Mouse (Mus musculus): Measurements from ENCODE around the gene Cdc6. TPM values are rescaled to one million over a fixed set of nuclear protein-coding genes. Genes with fewer than 3 reads are reported as not detected.

Gene Cdc6
- polyA plus RNA-seq, 1 experiment: 1.6 TPM

DNA sequence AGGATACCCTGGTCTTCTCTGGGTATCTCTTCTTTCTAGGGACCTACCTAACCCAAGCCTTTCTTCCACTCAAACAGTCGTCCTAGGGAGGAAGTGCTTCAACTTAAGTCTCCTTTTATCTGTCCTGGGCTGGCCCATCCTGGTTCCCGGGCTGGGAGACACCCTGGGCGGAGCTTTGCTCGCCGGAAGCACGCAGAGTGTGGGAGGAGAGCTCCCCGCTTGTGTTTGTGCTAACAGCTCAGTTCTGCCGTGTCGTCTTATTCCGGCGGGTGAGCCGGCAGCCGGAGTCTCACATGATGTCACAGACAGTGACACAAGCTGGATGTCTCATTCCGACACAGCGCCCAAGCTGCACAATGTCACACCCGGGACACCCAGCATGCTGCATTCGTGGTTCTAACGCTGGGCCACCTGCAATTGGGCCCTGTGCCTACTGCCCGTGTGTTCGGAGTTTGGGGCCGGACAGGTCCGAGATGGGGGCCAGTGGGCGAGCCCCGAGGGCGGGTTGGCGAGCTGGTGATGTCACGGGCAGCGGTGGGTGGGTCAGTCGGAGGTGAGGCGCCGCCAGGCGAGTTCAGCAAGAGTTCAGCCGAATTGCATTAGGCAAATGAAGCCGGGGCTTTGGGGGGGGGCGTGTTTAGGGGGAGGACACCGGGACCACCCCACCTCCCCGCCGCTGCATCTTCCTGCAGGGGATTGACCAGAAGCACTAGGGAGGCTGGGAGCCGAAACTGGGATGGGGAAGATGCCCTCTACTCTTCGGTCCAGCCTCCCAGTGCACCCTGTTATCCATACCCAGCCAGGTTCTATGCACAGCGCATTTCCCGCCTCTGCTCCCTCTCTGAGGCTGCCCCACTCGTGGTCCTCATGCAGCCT is 52.1 kb downstream of the Cdc6 start:
- DNase-seq (ENCODE audit: low read depth in 1 of 2, low spot score in 2 of 2): peak; percentile 71 to 72
- Histone ChIP-seq H3K27me3 (ENCODE audit: control insufficient read depth, insufficient read depth, low read length) (no peaks in the 10 kb centered on the region), H3K27ac (ENCODE audit: insufficient read depth, low read length) (peak overlapping the region; percentile 82), H3K36me3 (ENCODE audit: control insufficient read depth, insufficient read depth, low read length) (no peaks in the 10 kb centered on the region; the same call in 1 of the 2 replicates), H3K4me1 (ENCODE audit: control insufficient read depth, insufficient read depth, insufficient read length) (peaks cover 42% of the 10 kb centered on the region), H3K4me3 (ENCODE audit: extremely low read depth, insufficient read depth, insufficient read length) (peak overlapping the region; percentile 62)
- WGBS: under 1% methylated on average over 43 of the region's 43 CpGs
- TF ChIP-seq CTCF (IDR thresholded peaks at IDR 0.05; ENCODE audit: extremely low read depth, insufficient read depth, insufficient read length, insufficient replicate concordance): no peak
- TF ChIP-seq POLR2A (IDR thresholded peaks at IDR 0.05; ENCODE audit: low read depth, low read length): peak; percentile 38; the same call in 1 of the 2 replicates

DNA sequence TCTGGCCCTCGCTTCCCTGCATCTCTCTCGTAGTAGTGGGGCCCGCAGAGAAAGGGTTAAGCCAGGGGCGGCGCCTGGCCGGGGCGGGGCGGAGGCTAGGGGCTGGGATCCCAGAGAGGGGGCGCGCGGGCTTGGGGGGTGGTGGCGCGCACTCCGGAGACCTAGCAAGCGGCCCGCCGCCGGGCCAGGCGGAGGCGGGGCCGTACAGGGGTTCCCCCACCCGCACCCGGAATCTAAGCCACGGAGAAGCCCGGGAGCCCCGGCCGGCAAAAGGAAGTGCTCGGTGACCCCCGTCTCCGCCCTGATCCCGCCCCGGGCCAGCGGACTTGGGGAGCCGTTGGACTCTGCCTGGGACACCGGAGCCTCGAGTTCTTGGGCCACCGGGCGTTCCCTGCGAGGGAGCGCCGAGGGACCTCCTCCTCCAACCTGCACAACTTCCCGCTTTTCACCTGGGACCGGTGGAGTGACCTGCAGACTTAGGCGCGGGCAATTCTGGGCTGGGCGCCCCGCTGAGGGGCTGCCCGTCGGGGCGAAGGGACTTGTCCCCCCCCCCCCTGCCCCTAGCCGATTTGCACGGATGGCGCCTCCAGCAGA is 52.8 kb downstream of the Cdc6 start:
- Histone ChIP-seq H3K36me3 (ENCODE audit: control insufficient read depth, insufficient read depth, low read length) (no peaks in the 10 kb centered on the region; the same call in 1 of the 2 replicates), H3K27ac (ENCODE audit: insufficient read depth, low read length) (peak overlapping the region; percentile 63), H3K27me3 (ENCODE audit: control insufficient read depth, insufficient read depth, low read length) (no peaks in the 10 kb centered on the region), H3K4me1 (ENCODE audit: control insufficient read depth, insufficient read depth, insufficient read length) (peaks cover 40% of the 10 kb centered on the region), H3K4me3 (ENCODE audit: extremely low read depth, insufficient read depth, insufficient read length) (peak overlapping the region; percentile 62)
- TF ChIP-seq POLR2A (IDR thresholded peaks at IDR 0.05; ENCODE audit: low read depth, low read length) (no peak), CTCF (IDR thresholded peaks at IDR 0.05; ENCODE audit: extremely low read depth, insufficient read depth, insufficient read length, insufficient replicate concordance) (no peak)
- WGBS: under 1% methylated on average over 53 of the region's 53 CpGs
- peak in 1 of 2 experiments; percentile 59 for DNase-seq (ENCODE audit: low read depth in 1 of 2, low spot score in 2 of 2)

DNA sequence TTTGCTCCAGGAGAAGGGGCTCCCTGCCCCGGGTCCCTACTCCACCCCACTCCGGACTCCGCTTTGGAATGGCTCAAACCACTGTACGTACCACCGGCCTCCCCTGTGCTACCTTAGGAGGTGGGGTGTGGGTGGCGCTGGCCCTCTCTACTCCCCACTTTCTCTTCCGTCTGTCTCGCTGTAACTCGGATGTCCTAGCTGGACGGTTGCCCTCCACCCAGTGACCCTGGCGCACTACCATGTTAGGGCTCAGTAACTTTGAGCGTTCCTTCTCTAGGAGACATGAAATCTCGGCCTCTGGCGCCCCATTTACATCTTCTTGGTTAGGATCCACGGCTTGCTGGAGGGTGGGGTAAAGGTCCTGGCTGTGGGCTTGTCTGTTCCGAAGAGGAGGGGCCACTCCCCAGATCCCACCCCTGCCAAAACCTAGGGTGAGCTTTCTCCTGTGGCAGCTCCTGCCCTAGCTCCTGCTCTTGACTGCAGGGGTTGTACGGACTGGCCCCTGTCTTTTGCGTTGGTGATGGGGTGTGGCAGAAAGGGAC is 53.5 kb downstream of the Cdc6 start:
- Histone ChIP-seq H3K4me1 (ENCODE audit: control insufficient read depth, insufficient read depth, insufficient read length) (peaks cover 44% of the 10 kb centered on the region), H3K27me3 (ENCODE audit: control insufficient read depth, insufficient read depth, low read length) (no peaks in the 10 kb centered on the region)

DNA sequence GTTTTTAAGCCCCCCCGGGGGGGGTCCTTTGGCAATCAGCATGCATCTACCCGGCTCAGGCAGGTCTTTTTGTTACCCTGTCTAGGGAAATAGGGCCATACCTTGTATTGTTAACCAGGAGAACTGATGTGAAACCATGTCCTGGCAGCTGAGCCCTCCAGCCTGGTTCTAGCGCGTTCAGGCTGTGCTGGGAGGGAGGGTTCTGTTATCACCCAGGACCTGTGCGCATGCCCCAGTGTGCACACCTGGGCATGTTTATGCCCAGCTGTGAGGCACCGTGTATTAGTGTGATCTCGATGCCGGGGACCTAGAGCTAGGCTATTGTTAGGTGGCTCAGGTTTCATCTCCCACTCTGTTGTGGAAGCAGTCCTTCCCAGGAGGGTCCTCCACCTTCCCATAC is 54.2 kb downstream of the Cdc6 start:
- H3K4me1 ChIP-seq (ENCODE audit: control insufficient read depth, insufficient read depth, insufficient read length): peaks cover 44% of the 10 kb centered on the region
- TF ChIP-seq POLR2A (IDR thresholded peaks at IDR 0.05; ENCODE audit: low read depth, low read length) (no peak), CTCF (IDR thresholded peaks at IDR 0.05; ENCODE audit: extremely low read depth, insufficient read depth, insufficient read length, insufficient replicate concordance) (no peak)
- H3K4me3 ChIP-seq (ENCODE audit: extremely low read depth, insufficient read depth, insufficient read length): peak overlapping the region; percentile 4; the same call in 1 of the 2 replicates
- H3K27ac ChIP-seq (ENCODE audit: insufficient read depth, low read length): 0 out of 2 replicates have a peak overlapping the region, but pooled peaks have one; percentile 62
- DNase-seq (ENCODE audit: low read depth in 1 of 2, low spot score in 2 of 2): no peak
- WGBS: 22% methylated on average over 8 of the region's 8 CpGs
- peaks cover 3% of the 10 kb centered on the region for H3K36me3 ChIP-seq (ENCODE audit: control insufficient read depth, insufficient read depth, low read length)
- no peaks in the 10 kb centered on the region for H3K27me3 ChIP-seq (ENCODE audit: control insufficient read depth, insufficient read depth, low read length)

More for the DNA sequence above, 53.5 kb downstream of the Cdc6 start:
- peak overlapping the region; percentile 62 for H3K27ac ChIP-seq (ENCODE audit: insufficient read depth, low read length)
- no peak for DNase-seq (ENCODE audit: low read depth in 1 of 2, low spot score in 2 of 2)
- no peaks in the 10 kb centered on the region; the same call in 1 of the 2 replicates for H3K36me3 ChIP-seq (ENCODE audit: control insufficient read depth, insufficient read depth, low read length)
- 28% methylated on average over 18 of the region's 18 CpGs for WGBS
- TF ChIP-seq CTCF (IDR thresholded peaks at IDR 0.05; ENCODE audit: extremely low read depth, insufficient read depth, insufficient read length, insufficient replicate concordance) (no peak), POLR2A (IDR thresholded peaks at IDR 0.05; ENCODE audit: low read depth, low read length) (no peak)
- H3K4me3 ChIP-seq (ENCODE audit: extremely low read depth, insufficient read depth, insufficient read length): peak overlapping the region; percentile 62

DNA sequence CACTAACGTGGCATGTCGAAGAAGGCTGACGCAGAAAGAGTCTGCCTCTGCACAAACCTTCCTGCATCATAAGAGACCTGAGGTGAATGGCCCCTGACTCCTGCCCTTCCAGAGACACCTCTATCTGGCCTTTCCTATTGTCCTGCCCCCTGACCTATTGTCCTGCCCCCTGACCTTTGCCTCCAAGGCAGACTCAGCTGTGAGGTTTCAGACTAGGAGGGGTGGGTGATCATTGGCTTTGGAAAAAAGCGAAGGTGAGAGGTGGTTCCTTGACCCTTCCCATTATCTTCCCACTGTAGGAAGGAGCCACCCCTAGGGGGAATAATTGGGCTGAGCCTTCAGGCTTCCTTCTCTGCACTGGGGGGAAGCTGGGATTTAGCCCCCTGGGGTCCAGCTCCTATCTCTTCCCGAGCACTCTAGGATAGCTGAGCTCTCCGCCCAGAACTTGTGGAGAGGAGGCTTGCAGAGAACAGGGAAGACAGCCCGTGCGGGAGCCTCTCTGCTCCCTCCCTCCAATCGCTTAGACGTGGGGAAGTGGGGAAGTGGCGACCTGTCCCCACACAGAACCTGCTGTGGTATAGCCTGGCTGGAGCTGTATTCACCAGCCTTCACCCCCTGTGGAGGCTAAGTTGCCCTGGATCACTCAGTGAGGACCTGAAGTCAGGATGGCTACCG is 55.0 kb downstream of the Cdc6 start:
- Histone ChIP-seq H3K27me3 (ENCODE audit: control insufficient read depth, insufficient read depth, low read length) (no peaks in the 10 kb centered on the region), H3K27ac (ENCODE audit: insufficient read depth, low read length) (peak overlapping the region; percentile 11; the same call in 1 of the 2 replicates), H3K36me3 (ENCODE audit: control insufficient read depth, insufficient read depth, low read length) (peaks cover 8% of the 10 kb centered on the region), H3K4me3 (ENCODE audit: extremely low read depth, insufficient read depth, insufficient read length) (no peak overlapping the region; the same call in 1 of the 2 replicates), H3K4me1 (ENCODE audit: control insufficient read depth, insufficient read depth, insufficient read length) (peaks cover 44% of the 10 kb centered on the region)
- 48% methylated on average over 12 of the region's 12 CpGs for WGBS
- TF ChIP-seq POLR2A (IDR thresholded peaks at IDR 0.05; ENCODE audit: low read depth, low read length) (no peak), CTCF (IDR thresholded peaks at IDR 0.05; ENCODE audit: extremely low read depth, insufficient read depth, insufficient read length, insufficient replicate concordance) (no peak)
- no peak for DNase-seq (ENCODE audit: low read depth in 1 of 2, low spot score in 2 of 2)
